Mouse (Mus musculus) embryo, embryonic 11 days (tissue): ENCODE measurements around the gene Vdac1.

Source experiments
- DNase-seq: peaks from one replicate; pipeline ENCODE4 v3.0.0-alpha.2; 2015

Vdac1 gene

DNA sequence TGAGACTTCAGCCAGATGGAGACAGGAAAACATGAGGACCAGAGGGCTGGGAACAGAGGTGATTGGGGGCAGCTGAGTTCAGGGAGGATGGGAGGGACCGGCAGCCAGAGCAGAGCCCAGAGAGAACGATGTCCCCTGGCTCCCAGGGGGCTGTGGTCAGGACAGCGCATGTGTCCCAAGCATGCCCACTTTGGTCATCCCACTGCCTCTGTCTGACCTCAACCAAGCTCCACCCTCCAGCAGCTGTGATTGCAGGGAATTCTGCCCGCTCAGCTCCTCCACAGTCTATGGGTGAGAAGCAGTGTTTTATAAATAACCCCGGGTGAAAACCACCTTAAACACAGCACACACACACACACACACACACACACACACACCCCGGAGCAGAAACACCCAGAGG is 68.8 kb downstream of the Vdac1 start:
- no peak for DNase-seq

GRCm38 (mm10) chr11:52431594-52431993 is 70.9 kb downstream of the Vdac1 start:
- no peak for DNase-seq

DNA sequence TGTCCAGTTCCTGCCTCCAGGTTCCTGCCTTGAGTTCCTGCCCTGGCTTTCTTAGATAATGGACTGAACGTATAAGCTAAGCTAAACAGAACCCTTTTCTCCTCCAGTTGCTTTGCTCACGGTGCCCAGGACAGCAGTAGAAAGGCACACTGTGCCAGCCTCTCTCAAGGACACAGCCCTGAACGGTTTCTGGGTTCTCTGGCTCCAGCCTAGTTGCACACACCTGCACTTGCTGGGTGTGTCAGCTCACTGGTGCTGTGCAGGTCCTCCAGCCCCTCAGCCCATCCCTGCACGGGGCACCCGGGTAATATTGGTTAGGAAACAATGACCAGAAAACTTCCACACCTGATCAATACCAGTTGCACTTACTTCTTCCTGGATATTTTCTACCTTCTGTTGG is 71.5 kb downstream of the Vdac1 start:
- no peak for DNase-seq

DNA sequence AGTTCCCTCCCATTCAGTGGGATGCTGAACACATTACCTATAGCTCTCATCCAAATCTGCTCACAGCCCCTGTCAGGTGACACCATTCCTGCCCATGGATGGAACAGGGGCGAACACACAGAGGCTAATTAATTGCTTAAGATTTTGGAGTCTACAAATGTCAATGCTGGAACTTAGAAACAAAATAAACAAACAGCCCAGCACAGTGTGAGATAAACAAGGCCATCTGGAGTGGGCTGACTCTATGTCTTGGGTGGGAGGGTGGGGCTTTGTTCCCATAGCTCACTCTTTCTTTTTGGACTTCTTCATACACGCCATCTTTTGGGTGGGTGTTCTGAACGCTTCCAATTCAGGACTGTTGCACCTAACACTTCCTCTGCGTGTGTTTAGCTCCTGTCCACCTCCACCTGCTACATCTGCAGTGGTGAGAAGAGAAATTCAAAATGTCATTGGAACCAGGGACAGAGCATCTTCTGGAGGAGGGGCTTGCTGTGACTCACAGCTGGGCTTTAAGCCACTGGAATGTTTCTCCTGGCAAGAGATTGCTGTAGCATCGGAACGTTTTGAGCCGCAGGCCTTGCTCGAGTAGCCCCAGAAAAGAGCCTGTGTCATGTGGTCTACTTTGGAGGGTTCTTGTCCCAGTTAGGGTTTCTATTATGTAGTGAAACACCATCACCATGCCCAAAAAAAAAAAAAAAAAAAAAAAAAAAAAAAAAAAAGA is 72.6 kb downstream of the Vdac1 start:
- no peak for DNase-seq

GRCm38 (mm10) chr11:52433797-52434195 is 73.1 kb downstream of the Vdac1 start:
- no peak for DNase-seq

DNA sequence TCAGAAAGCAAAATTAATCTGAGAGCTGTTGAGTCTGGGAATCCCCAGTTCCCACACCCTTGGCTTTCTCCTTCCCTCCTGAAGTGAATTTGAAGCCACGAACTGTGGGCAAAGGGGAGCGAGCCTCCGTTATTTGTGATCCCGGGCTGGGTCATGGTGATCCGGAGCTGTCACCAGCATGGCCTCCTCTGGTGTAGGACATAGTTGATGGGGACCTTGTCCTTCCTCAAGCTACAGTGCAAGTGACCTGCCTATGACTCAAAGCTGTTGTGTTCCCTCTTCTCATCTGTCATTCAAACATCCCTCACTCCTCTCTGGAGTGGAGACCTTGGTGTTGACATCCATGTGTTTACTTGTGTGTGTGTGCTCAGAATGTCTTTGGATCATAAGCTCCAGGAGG is 74.8 kb downstream of the Vdac1 start:
- no peak for DNase-seq

DNA sequence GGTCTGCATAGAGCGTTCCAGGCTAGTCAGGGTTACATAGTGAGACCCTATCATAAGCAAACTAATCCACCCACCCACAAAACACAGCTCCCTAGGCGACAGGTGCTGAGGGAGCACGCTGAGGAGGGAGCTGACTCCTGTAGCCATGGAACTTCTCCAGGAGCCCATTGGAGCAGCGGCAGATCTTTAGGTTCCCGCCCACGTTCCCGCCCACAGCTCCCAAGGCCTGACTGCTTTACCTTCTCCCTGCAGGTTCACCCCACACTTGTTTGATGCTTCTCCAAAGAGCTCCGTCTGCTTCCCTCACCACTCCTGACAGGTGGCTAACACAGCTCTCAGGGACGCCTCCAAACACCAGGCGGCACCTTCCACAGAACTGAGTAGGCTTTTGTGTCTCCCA is 76.5 kb downstream of the Vdac1 start:
- DNase-seq: no peak
